Mouse (Mus musculus) forebrain, embryonic 11.5 days (tissue): Measurements from ENCODE around the gene Gm4559. TPM values are rescaled to one million over a fixed set of nuclear protein-coding genes. Genes with fewer than 3 reads are reported as not detected.
"Not testable (repeated sequence)": the region's sequence is repeated elsewhere in the genome, so short reads cannot be mapped to it uniquely, and the experiment has no call there.

Experiments
- ATAC-seq: fragments of 200-750 bp; cut with Nextera tagmentation; replicated peaks from 2 replicates; pipeline ENCODE4 v1.8.0; 2017; ENCODE audit warnings: moderate TSS enrichment; ENCODE audit not compliant: low FRiP score
- DNase-seq: peaks from one replicate; pipeline ENCODE4 v3.0.0-alpha.2; 2017; ENCODE audit warnings: low spot score
- H3K27ac ChIP-seq: fragments of 300-500 bp; sonication (generic); 2 replicates; pipeline ENCODE4 v1.5.1; 2014; ENCODE audit warnings: low read depth, low read length
- H3K27me3 ChIP-seq: fragments of 300-500 bp; sonication (generic); 2 replicates; pipeline ENCODE4 v1.6.1; 2014; ENCODE audit warnings: mild to moderate bottlenecking, low read length, mixed read lengths; ENCODE audit not compliant: control insufficient read depth, insufficient read depth
- H3K36me3 ChIP-seq: fragments of 300-500 bp; sonication (generic); 2 replicates; pipeline ENCODE4 v1.6.1; 2014; ENCODE audit warnings: mild to moderate bottlenecking, low read length, moderate library complexity, mixed read lengths; ENCODE audit not compliant: control insufficient read depth, insufficient read depth
- H3K4me1 ChIP-seq: fragments of 300-500 bp; sonication (generic); replicated peaks from 2 replicates; pipeline ENCODE4 v1.6.1; 2014; ENCODE audit warnings: low read length, mixed read lengths; ENCODE audit not compliant: control insufficient read depth, insufficient read depth
- H3K4me2 ChIP-seq: fragments of 300-500 bp; sonication (generic); 2 replicates; pipeline ENCODE4 v1.6.1; 2014; ENCODE audit warnings: low read depth, mild to moderate bottlenecking, low read length, moderate library complexity, mixed read lengths; ENCODE audit not compliant: severe bottlenecking
- H3K4me3 ChIP-seq: fragments of 300-500 bp; sonication (generic); 2 replicates; pipeline ENCODE4 v1.5.1; 2014; ENCODE audit warnings: low read depth, low read length
- H3K9ac ChIP-seq: fragments of 300-500 bp; sonication (generic); 2 replicates; pipeline ENCODE4 v1.6.1; 2014; ENCODE audit warnings: low read length
- H3K9me3 ChIP-seq: fragments of 300-500 bp; sonication (generic); 2 replicates; pipeline ENCODE4 v1.6.1; 2016; ENCODE audit warnings: low read length, mixed read lengths; ENCODE audit not compliant: control insufficient read depth
- whole genome bisulfite sequencing: fragments of 180-500 bp; shearing (Covaris S2); extraction: QIAGEN DNeasy Blood & Tissue Kit; methylation state at CpG from one replicate; pipeline ENCODE4 v1.1.7; 2014; 5-methylcytosine and 5-hydroxymethylcytosine counted together
- polyA plus RNA-seq: library from polyadenylated mRNA; unstranded; fragments of >200 nt; fragmentation: Nextera tagmentation; extraction: Ambion mirVana; gene quantifications from 2 replicates; pipeline ENCODE4 v1.2.1, GENCODE M21; 2014

Gm4559 gene
- polyA plus RNA-seq, 1 experiment from 2014 or later: not detected

GRCm38 (mm10) chr7:142285130-142285835 is 11.1 kb upstream of the Gm4559 start:
- Histone ChIP-seq H3K4me2 (peak overlapping the region; percentile 86), H3K9ac (peak overlapping the region; percentile 73; the same call in 1 of the 2 replicates), H3K27ac (no peak overlapping the region), H3K36me3 (no peaks in the 10 kb centered on the region), H3K9me3 (no peaks in the 10 kb centered on the region), H3K4me3 (peak overlapping the region; percentile 53), H3K4me1 (0 out of 2 replicates have a peak, but pooled peaks cover 6% of the 10 kb centered on the region), H3K27me3 (peaks cover 4% of the 10 kb centered on the region; the same call in 1 of the 2 replicates)
- ATAC-seq: peak; percentile 49
- DNase-seq: peak; percentile 66
- 18% methylated on average over 23 of the region's 23 CpGs for WGBS

GRCm38 (mm10) chr7:142284615-142285080 is 10.5 kb upstream of the Gm4559 start:
- Histone ChIP-seq H3K27ac (peak overlapping the region; percentile 72), H3K4me1 (0 out of 2 replicates have a peak, but pooled peaks cover 6% of the 10 kb centered on the region), H3K27me3 (peaks cover 4% of the 10 kb centered on the region; the same call in 1 of the 2 replicates), H3K4me2 (peak overlapping the region; percentile 86), H3K4me3 (peak overlapping the region; percentile 53), H3K9ac (peak overlapping the region; percentile 73), H3K36me3 (no peaks in the 10 kb centered on the region), H3K9me3 (no peaks in the 10 kb centered on the region)
- DNase-seq (peak; percentile 96), ATAC-seq (peak; percentile 86)
- whole genome bisulfite sequencing: under 1% methylated on average over 19 of the region's 19 CpGs

- H3K27ac ChIP-seq: peak overlapping the region; percentile 72
- 0 out of 2 replicates have a peak, but pooled peaks cover 6% of the 10 kb centered on the region for H3K4me1 ChIP-seq
- H3K9ac ChIP-seq: peak overlapping the region; percentile 73
- peak; percentile 85 for ATAC-seq
- peak overlapping the region; percentile 86 for H3K4me2 ChIP-seq
- peak overlapping the region; percentile 53 for H3K4me3 ChIP-seq
- WGBS: under 1% methylated on average over 38 of the region's 38 CpGs
- H3K36me3 ChIP-seq: no peaks in the 10 kb centered on the region
- peak; percentile 85 for DNase-seq
- peaks cover 4% of the 10 kb centered on the region; the same call in 1 of the 2 replicates for H3K27me3 ChIP-seq
- H3K9me3 ChIP-seq: no peaks in the 10 kb centered on the region
Observed at GRCm38 (mm10) chr7:142284023-142284591, 9.9 kb upstream of the Gm4559 start.

- WGBS: 12% methylated on average over 2 of the region's 2 CpGs
- not testable (repeated sequence) for H3K27me3 ChIP-seq, H3K36me3 ChIP-seq, DNase-seq, H3K27ac ChIP-seq, ATAC-seq, H3K4me3 ChIP-seq, H3K9ac ChIP-seq, H3K4me1 ChIP-seq, H3K4me2 ChIP-seq, H3K9me3 ChIP-seq
Observed at GRCm38 (mm10) chr7:142282847-142283246, 8.7 kb upstream of the Gm4559 start.

- not testable (repeated sequence) for DNase-seq, H3K4me2 ChIP-seq, H3K27me3 ChIP-seq, H3K9ac ChIP-seq, H3K9me3 ChIP-seq, H3K36me3 ChIP-seq, ATAC-seq, H3K4me1 ChIP-seq, H3K27ac ChIP-seq, H3K4me3 ChIP-seq
- 52% methylated on average over 1 of the region's 1 CpGs for WGBS
Observed at GRCm38 (mm10) chr7:142279291-142279690, 5.1 kb upstream of the Gm4559 start.

- H3K9ac ChIP-seq, H3K36me3 ChIP-seq, H3K4me3 ChIP-seq, H3K4me1 ChIP-seq, H3K27me3 ChIP-seq, H3K4me2 ChIP-seq, H3K9me3 ChIP-seq, H3K27ac ChIP-seq, ATAC-seq: not testable (repeated sequence)
- peak; percentile 76 for DNase-seq
- WGBS: 0% methylated on average over 3 of the region's 3 CpGs
Observed at GRCm38 (mm10) chr7:142278183-142278582, 4.0 kb upstream of the Gm4559 start.

GRCm38 (mm10) chr7:142258254-142258653 is 15.9 kb downstream of the Gm4559 start, which contains the start of gene Gm2431:
Gm2431 (minus strand) TSS chr7:142258354.
- H3K4me2 ChIP-seq, H3K9ac ChIP-seq, DNase-seq, H3K9me3 ChIP-seq, ATAC-seq, H3K36me3 ChIP-seq, H3K27me3 ChIP-seq, H3K4me1 ChIP-seq, H3K27ac ChIP-seq, H3K4me3 ChIP-seq: not testable (repeated sequence)
- 71% methylated on average over 1 of the region's 1 CpGs for WGBS

- Histone ChIP-seq H3K27ac (no peak overlapping the region), H3K9ac (no peak overlapping the region), H3K36me3 (no peaks in the 10 kb centered on the region), H3K9me3 (no peaks in the 10 kb centered on the region), H3K27me3 (no peaks in the 10 kb centered on the region), H3K4me3 (no peak overlapping the region), H3K4me2 (no peak overlapping the region), H3K4me1 (no peaks in the 10 kb centered on the region)
- ATAC-seq: no peak
- DNase-seq: peak; percentile 55
- WGBS: 0% methylated on average over 2 of the region's 2 CpGs
Observed at GRCm38 (mm10) chr7:142255517-142255916, 18.6 kb downstream of the Gm4559 start.
